Mouse (Mus musculus) heart, postnatal 4 days (tissue): ENCODE measurements around the gene Acap2. TPM values are rescaled to one million over a fixed set of nuclear protein-coding genes. Genes with fewer than 3 reads are reported as not detected.

Source experiments
- DNase-seq: peaks from one replicate; pipeline ENCODE4 v3.0.0; 2021
- total RNA-seq, 2 experiments: library from RNA; stranded (reverse); gene quantifications; 2 replicates each; pipeline ENCODE4 v1.2.3; 2021

Acap2 gene
- 10 to 100 TPM; 27.8 to 29.0 TPM for total RNA-seq

DNA sequence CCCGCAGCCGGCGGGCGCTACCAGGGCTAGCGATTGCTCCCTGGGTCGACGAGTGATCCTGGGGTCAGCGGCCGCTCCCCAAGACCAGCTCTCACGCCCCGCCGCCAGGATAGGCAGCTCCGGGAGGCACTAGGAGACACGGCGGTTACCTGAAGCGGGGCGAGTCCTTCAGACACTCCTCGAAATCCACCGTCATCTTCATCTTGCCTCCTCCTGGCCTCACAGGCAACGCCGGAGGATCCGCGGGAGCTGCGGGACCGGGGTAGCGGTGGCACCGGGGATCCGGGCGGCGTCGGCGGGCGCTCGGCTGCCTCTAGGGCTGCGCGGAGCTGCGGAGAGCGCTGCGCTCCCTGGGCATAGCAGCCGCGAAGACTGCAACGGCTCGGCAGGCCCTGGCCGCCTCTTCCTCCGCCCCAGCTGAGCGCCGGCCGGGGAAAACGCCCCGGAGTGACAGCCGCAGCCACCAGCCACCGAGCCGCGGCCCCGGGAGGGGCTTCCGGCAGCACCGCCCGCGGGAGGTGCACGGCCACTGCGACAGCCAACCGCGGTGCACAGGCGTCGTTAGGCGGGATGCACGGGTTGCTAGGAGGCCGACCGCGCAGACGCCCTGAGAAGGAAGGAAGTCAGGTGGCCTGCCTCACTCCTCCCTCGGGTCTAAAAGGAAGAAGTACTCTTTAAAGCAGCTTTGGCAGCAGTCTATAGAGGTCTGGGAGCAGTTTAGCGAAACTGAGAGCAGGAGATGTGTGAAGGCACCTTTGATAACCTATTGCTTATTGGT is at the start of gene Acap2:
TSS of gene Acap2 (minus strand) at position 456 of the 778 bp plus-strand sequence.
- peak; percentile 98 for DNase-seq

GRCm38 (mm10) chr16:31249401-31249800 is 48.4 kb upstream of the Acap2 start:
- DNase-seq, result no peak

GRCm38 (mm10) chr16:31248717-31249116 is 47.7 kb upstream of the Acap2 start:
- DNase-seq, result no peak

DNA sequence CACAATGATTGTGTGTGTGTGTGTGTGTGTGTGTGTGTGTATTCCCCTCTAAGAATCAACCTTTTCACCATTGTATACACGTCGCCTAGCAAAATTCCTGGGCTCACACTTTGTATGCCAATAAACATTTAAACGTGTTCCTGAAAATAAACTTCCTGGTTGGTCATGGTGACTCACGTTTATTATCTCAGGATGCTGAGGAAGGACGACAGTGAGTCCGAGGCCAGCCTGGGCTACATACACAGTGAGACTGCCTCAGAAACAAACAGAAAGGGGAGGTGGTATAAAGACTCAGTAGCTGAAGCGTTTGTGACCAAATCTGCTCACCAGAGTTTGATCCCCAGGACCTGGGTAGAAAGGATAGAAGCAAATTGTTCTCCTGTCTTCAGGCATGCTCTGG is 46.4 kb upstream of the Acap2 start:
- no peak for DNase-seq

- DNase-seq, result no peak
These were observed 43.0 kb upstream of the Acap2 start for GRCm38 (mm10) chr16:31244053-31244452.

- DNase-seq, result no peak
These were observed 40.4 kb upstream of the Acap2 start for GRCm38 (mm10) chr16:31241433-31241832.

DNA sequence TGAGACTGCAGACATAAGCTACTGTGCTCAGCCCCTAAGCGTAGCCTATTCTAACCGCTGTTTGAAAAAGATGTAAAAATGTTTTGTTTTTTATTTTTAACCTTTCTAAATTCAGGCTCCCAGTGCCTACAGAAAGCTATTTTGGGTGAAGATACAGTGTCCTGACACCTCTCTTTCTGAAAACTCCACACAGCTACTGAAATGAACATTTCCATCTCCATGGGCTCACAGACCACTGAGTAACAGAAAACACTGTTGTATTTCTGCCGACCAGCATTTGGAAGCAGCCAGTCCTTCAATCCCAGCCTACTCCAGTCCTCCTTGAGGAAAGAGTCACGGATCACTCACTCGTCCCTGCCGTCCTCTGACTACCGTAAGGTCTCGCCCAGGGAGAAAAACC is 39.5 kb upstream of the Acap2 start:
- no peak for DNase-seq

GRCm38 (mm10) chr16:31238281-31238680 is 37.2 kb upstream of the Acap2 start:
- no peak for DNase-seq

DNA sequence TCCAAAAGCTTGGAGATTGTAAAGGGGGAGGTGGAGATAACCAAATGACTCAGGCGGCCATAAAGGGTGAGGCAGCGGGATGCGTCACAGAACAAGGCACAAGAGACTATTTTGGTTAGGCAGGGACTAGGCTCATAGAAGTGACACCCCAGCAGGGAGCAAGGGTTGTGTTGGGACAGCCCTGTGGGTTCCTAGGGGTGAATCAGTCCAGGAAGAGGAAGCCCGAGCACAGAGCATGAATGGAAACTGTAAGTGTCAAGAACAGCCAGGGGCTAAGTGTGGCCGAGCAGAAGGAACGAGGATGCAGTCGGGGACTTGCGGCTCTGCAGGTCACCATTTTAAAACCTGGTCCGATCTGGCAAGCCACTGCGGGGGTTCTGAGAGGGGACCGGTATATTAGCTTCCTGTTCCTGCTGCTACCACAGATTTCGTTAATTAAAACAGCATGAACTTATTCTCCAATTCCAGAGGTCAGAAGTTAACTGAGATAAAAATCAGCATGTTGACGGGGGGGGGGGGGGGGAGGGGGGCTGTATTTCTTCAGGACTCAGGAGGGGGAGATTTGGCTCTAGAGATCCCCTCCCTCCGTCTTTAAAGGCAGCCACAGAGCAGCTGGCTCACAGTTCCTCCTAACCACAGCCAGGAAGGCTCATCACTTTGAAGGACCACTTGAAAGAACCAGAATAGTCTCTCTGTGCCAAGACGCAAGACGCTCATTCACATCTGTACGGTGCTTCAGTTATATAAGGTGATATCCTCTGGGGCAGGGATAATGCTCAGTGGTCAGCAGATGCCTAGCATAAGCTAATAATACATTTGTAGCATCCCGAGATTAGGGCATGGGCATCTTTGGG is 34.6 kb upstream of the Acap2 start:
- no peak for DNase-seq

GRCm38 (mm10) chr16:31234808-31235456 is 33.9 kb upstream of the Acap2 start:
- no peak for DNase-seq

DNA sequence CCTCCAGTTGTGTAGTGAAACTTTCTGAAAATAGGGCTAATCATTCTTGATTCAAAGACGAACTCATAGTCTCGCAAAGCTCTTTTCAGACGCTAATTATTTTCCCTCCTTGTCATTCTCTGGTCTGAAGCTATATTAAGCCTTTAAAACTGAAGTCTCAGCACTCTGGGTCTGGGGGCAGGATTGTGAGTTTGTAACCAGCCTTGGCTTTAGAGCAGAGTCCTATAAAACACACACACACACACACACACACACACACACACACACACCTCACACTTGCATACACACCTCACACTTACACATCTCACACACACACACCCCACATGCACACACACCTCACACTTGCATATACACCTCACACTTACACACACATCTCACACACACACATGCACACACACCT is 33.3 kb upstream of the Acap2 start:
- DNase-seq, result no peak

DNA sequence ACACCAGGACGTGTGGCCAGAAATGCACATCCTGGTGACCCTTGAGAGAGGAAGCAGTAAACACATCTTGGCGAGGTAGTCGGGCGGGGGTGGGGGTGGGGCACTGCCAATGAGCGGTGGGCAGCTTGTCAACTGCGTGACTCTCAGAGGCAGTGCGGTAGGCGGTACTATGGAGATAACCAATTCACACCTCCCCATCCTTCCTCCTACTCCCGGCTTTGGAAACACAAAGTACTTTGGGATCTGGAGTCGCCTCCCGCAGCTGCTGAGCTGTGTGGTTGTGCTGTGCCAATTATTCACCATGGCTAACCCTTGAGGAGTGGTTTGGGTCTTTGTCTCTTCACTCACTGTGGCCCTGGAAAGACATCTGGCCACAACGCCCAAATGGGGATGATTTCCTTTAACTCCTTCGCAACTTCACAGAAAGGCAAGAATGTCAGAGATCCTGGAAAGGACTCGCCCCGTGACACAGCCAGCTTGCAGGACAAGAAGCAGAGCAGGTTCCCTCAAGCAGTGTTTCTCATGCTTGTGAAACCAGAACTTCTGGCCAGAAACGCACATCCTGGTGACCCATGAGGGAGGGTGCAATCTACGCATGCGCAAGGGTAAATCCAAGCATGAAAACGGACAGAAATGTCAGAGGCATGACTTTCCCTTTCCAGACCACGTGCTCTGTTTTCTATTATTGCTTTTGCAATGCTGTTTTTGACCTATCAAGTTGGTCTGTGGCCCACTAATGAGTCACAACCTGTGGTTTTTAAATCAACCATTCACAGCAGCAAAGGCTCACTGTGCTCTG is 32.7 kb upstream of the Acap2 start:
- DNase-seq, result peak; percentile 79

DNA sequence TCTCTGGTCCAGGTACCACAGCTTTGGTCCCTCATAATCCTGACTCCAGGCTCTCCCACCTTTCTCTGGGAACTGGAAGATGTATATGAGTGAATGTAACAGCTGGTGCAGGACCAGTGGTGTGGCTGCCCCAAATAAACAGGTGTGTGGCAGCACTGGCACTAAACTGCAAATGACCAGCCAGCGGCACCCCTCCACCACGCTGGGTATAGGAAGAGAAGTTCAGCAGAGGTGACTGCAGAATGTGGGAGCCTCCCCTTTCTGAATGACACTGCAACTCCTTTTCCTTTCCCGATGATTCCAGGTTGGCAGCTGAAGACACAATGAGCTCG is 32.1 kb upstream of the Acap2 start:
- no peak for DNase-seq

DNA sequence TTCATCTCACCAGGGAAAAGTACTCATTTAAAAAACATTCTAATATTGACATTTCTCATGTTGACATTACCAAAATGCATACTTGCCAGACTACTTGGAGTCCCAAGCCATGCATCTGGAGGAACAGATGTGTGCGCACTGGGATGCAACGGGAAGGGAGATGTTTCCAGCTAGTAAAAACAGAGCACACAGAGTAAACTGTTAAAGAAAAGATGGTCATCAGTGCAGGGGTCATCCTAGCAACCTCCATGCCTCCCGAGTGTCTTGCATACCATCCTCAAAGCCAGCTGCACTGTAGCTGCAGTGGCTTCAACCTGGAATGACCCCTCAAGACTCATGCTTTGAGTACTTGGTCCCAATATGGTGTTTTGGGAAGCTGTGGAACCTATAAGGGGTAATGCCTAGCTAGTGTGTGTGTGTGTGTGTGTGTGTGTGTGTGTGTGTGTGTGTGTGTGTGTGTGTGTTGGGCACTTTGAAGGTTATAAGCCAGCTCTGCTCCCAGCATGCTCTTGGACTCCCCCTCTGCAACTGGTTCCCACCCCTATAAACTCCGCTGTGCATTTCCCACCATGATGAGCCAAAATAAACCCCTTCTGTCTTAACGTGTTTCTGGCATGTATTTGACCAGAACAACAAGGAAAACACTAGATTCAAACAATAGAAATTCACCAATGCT is 31.6 kb upstream of the Acap2 start:
- DNase-seq, result no peak

- DNase-seq, result no peak
These were observed 30.5 kb upstream of the Acap2 start for GRCm38 (mm10) chr16:31231591-31231990.

- no peak for DNase-seq
These were observed 26.7 kb upstream of the Acap2 start for GRCm38 (mm10) chr16:31227746-31228145.

- DNase-seq, result no peak
These were observed 14.2 kb upstream of the Acap2 start for GRCm38 (mm10) chr16:31215271-31215670.

DNA sequence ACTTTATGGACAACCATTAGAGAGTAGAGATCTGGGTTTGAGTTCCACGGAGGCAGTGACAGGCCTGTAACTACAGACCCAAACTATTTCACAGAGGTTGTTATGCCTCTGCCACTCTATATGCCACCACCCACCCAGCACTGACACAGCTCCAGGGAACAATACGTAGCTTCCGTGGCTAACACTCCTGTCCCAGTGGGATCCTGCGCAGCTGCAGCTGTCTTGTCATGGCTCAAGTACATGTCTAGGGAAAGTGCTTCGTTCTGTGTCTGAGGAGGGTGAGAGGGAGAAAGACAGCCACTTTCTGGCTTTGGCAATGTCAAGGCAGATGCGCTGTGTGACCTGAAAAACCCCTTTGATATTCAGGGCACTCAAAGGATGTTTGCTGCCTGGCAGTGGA is 12.4 kb upstream of the Acap2 start:
- DNase-seq, result no peak

DNA sequence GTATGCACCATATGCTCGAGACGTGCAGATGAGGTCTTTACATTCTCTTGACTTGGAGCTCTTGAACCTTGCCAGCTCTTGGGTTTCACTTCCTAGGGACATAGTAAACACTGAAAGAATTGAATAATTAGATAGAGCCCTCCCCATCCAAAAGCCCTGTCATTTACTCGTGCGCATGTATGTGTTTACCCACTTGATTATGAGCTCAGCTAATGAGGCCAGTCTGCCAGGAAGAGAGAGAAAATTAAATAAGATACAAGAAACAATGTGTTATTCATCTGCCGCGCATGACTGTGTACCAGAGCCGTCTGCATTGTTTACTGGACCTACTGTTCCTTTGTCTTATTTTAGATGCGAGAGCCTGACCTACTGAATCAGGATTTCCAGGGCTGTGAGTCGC is 10.5 kb upstream of the Acap2 start:
- no peak for DNase-seq

DNA sequence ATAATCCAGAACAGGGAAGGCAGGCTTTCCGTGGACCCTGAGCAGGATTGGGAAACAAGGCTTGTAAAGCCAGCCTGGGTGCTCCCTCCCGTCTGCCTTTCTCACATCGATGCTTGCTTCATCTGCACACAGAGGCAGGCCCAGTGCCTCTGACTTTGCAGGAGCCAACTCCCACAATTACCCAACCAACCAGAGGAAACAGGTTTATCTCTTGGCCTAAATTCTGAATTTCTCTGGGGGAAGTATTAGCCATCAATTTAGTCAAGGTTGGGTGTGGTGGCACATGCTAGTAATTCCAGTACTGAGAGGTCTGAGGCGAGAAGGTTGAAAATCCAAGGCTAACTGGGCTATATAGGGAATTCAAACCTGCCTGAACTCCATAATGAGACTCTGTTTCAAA is 9.4 kb upstream of the Acap2 start:
- no peak for DNase-seq

GRCm38 (mm10) chr16:31209911-31210310 is 8.9 kb upstream of the Acap2 start:
- no peak for DNase-seq

DNA sequence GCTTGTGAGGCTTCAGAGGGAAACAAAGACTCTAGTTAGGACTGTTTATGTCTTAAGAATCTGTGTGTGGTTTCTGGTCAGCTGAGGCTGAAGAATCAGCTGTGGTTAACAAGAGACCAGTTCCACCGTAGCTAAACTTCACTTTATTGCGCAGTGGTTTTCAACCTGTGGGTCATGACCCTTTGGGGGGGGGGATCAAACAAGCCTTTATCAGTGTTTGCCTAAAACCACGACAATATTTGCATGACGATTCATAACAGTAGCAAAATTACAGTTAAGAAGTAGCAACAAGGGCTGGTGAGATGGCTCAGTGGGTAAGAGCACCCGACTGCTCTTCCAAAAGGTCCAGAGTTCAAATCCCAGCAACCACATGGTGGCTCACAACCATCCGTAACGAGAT is 4.7 kb upstream of the Acap2 start:
- no peak for DNase-seq
